Mouse (Mus musculus) neural tube, embryonic 13.5 days (tissue): Measurements from ENCODE around the gene Dhrs7c. TPM values are rescaled to one million over a fixed set of nuclear protein-coding genes. Genes with fewer than 3 reads are reported as not detected.

Experiments
- ATAC-seq: fragments of 200-750 bp; cut with Nextera tagmentation; 2 replicates; pipeline ENCODE4 v1.8.0; 2017; ENCODE audit warnings: low read depth, mild to moderate bottlenecking, moderate TSS enrichment, moderate library complexity
- H3K27ac ChIP-seq: fragments of 300-500 bp; sonication (generic); replicated peaks from 2 replicates; pipeline ENCODE4 v1.5.1; 2015; ENCODE audit warnings: moderate library complexity, mild to moderate bottlenecking, inconsistent platforms
- H3K27me3 ChIP-seq: fragments of 300-500 bp; sonication (generic); 2 replicates; pipeline ENCODE4 v1.6.1; 2015; ENCODE audit warnings: mild to moderate bottlenecking, inconsistent platforms
- H3K36me3 ChIP-seq: fragments of 300-500 bp; sonication (generic); 2 replicates; pipeline ENCODE4 v1.6.1; 2015; ENCODE audit warnings: mild to moderate bottlenecking, inconsistent platforms
- H3K4me1 ChIP-seq: fragments of 300-500 bp; sonication (generic); replicated peaks from 2 replicates; pipeline ENCODE4 v1.6.1; 2015; ENCODE audit warnings: inconsistent platforms
- H3K4me2 ChIP-seq: fragments of 300-500 bp; sonication (generic); 2 replicates; pipeline ENCODE4 v1.6.1; 2015; ENCODE audit warnings: inconsistent platforms, mild to moderate bottlenecking, moderate library complexity
- H3K4me3 ChIP-seq: fragments of 300-500 bp; sonication (generic); 2 replicates; pipeline ENCODE4 v1.5.1; 2015; ENCODE audit warnings: mild to moderate bottlenecking, inconsistent platforms
- H3K9ac ChIP-seq: fragments of 300-500 bp; sonication (generic); 2 replicates; pipeline ENCODE4 v1.6.1; 2015; ENCODE audit warnings: moderate library complexity, mild to moderate bottlenecking, inconsistent platforms
- H3K9me3 ChIP-seq: fragments of 300-500 bp; sonication (generic); 2 replicates; pipeline ENCODE4 v1.6.1; 2016; ENCODE audit warnings: inconsistent platforms
- WGBS: fragments of 180-500 bp; shearing (Covaris S2); methylation state at CpG from one replicate; pipeline ENCODE4 v1.1.7; 2015; 5-methylcytosine and 5-hydroxymethylcytosine counted together
- polyA plus RNA-seq: library from polyadenylated mRNA; unstranded; fragments of >200 nt; fragmentation: Nextera tagmentation; extraction: Ambion mirVana; gene quantifications from 2 replicates; pipeline ENCODE4 v1.2.1, GENCODE M21; 2015

The Dhrs7c gene
- polyA plus RNA-seq, 1 experiment from 2014 or later, result not detected

- no peaks in the 10 kb centered on the region for H3K27me3 ChIP-seq
- ATAC-seq, result no peak
- 69% methylated on average over 5 of the region's 5 CpGs for WGBS
- no peaks in the 10 kb centered on the region for H3K36me3 ChIP-seq
- H3K4me3 ChIP-seq, result no peak overlapping the region
- no peaks in the 10 kb centered on the region for H3K9me3 ChIP-seq
- no peak overlapping the region for H3K9ac ChIP-seq
- no peaks in the 10 kb centered on the region for H3K4me1 ChIP-seq
- H3K27ac ChIP-seq, result no peak overlapping the region
- no peak overlapping the region for H3K4me2 ChIP-seq
These were observed 10.1 kb downstream of the Dhrs7c start for GRCm38 (mm10) chr11:67808051-67808450.

GRCm38 (mm10) chr11:67811535-67811934 lies 13.5 kb downstream of the Dhrs7c start:
- Histone ChIP-seq H3K27me3 (no peaks in the 10 kb centered on the region), H3K4me2 (no peak overlapping the region), H3K27ac (no peak overlapping the region), H3K4me3 (no peak overlapping the region), H3K9ac (no peak overlapping the region), H3K4me1 (no peaks in the 10 kb centered on the region), H3K9me3 (no peaks in the 10 kb centered on the region), H3K36me3 (no peaks in the 10 kb centered on the region)
- ATAC-seq, result no peak
- 82% methylated on average over 6 of the region's 6 CpGs for WGBS

DNA sequence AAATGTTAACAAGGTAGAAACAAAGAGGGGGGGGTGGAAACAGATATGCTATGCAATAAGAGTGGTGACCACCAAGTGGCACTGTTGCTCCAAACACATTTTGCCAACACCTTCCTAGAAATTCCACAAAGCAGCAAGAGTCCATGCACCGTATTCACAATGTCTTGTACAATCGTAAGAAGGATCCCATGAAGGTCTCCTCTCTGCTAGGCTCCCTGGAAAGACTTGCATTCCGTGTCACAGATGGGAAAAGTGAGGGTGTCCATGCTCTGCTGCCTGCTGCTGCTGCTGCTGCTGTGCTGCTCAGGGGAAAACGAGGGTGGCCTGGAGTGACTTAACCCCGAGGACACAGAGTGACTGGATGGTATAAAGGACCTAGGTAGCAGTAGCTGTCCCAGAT lies 21.6 kb downstream of the Dhrs7c start:
- Histone ChIP-seq H3K4me1 (peaks cover 6% of the 10 kb centered on the region; the same call in 1 of the 2 replicates), H3K4me3 (no peak overlapping the region), H3K9me3 (no peaks in the 10 kb centered on the region), H3K36me3 (no peaks in the 10 kb centered on the region), H3K4me2 (peak overlapping the region; percentile 48), H3K27me3 (no peaks in the 10 kb centered on the region), H3K27ac (no peak overlapping the region), H3K9ac (peak overlapping the region; percentile 53; the same call in 1 of the 2 replicates)
- peak; percentile 19; the same call in 1 of the 2 replicates for ATAC-seq
- 21% methylated on average over 5 of the region's 5 CpGs for WGBS

DNA sequence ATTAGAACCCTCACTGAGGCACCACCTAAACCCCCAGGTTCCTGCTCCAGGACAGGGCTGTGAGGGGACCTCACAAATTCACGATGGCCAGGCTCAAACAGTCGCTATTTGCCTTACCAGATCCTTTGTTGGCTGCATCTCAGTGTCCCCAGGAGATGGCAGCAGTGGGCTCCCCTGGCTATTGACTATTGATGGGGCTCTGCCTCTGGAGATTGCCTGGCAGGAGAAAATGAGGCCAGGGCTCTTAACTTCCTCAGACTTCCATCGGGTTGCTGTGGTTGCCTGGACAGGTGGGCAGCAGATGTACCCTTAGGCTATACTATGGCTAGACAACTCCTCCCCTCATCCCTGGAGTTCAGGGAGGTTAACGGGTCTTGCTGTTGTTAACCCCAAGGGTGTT lies 22.2 kb downstream of the Dhrs7c start:
- ATAC-seq, result no peak
- H3K4me3 ChIP-seq, result no peak overlapping the region
- H3K27me3 ChIP-seq, result no peaks in the 10 kb centered on the region
- no peaks in the 10 kb centered on the region for H3K9me3 ChIP-seq
- H3K4me1 ChIP-seq, result peaks cover 6% of the 10 kb centered on the region; the same call in 1 of the 2 replicates
- no peak overlapping the region for H3K27ac ChIP-seq
- H3K9ac ChIP-seq, result 0 out of 2 replicates have a peak overlapping the region, but pooled peaks have one; percentile 53
- 17% methylated on average over 4 of the region's 4 CpGs for WGBS
- no peaks in the 10 kb centered on the region for H3K36me3 ChIP-seq
- no peak overlapping the region for H3K4me2 ChIP-seq

GRCm38 (mm10) chr11:67821560-67821959 lies 23.6 kb downstream of the Dhrs7c start:
- Histone ChIP-seq H3K9me3 (no peaks in the 10 kb centered on the region), H3K4me1 (peaks cover 6% of the 10 kb centered on the region; the same call in 1 of the 2 replicates), H3K27me3 (no peaks in the 10 kb centered on the region), H3K4me2 (no peak overlapping the region), H3K36me3 (no peaks in the 10 kb centered on the region), H3K9ac (no peak overlapping the region), H3K4me3 (no peak overlapping the region), H3K27ac (no peak overlapping the region)
- WGBS, result 90% methylated on average over 6 of the region's 6 CpGs
- ATAC-seq, result no peak

DNA sequence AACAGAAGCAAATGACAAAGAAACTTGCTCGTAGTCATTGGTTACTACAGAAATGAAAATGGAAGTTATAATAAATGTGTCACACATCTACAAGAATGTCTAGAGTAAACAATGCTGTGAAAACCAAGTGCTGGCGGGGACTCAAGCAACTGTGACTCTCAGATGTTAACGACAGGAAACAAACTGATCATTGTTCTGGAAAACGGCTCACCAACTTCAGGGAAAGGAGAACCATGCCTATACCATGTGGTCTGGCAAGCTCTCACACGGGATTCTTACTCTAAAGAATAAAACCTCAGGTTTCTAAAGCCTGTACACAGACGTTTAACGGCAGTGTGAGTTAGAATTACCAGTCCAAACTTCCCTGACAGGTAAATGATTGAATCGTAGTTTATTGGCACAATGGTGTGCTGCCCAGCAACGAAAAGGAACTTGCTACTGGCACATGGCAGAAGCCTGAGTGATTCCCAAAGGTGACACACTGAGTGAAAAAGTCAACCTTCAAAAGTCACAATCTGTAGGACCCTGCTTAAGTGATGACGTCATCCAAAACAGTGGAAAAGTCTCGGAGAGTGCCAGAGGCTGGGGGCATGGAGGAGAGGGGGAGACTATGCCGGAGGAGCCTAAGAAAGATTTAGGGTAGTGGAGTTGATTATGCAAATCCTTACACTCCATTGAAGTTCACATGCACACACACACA lies 30.5 kb downstream of the Dhrs7c start:
- Histone ChIP-seq H3K36me3 (no peaks in the 10 kb centered on the region), H3K27me3 (no peaks in the 10 kb centered on the region), H3K9ac (no peak overlapping the region), H3K9me3 (no peaks in the 10 kb centered on the region), H3K27ac (no peak overlapping the region), H3K4me1 (no peaks in the 10 kb centered on the region), H3K4me3 (no peak overlapping the region), H3K4me2 (no peak overlapping the region)
- WGBS, result 49% methylated on average over 12 of the region's 12 CpGs
- ATAC-seq, result no peak

- Histone ChIP-seq H3K4me3 (no peak overlapping the region), H3K27me3 (no peaks in the 10 kb centered on the region), H3K9me3 (no peaks in the 10 kb centered on the region), H3K36me3 (no peaks in the 10 kb centered on the region), H3K27ac (no peak overlapping the region), H3K4me2 (no peak overlapping the region), H3K9ac (no peak overlapping the region), H3K4me1 (no peaks in the 10 kb centered on the region)
- WGBS, result 75% methylated on average over 6 of the region's 6 CpGs
- ATAC-seq, result no peak
These were observed 31.5 kb downstream of the Dhrs7c start for GRCm38 (mm10) chr11:67829530-67829929.

DNA sequence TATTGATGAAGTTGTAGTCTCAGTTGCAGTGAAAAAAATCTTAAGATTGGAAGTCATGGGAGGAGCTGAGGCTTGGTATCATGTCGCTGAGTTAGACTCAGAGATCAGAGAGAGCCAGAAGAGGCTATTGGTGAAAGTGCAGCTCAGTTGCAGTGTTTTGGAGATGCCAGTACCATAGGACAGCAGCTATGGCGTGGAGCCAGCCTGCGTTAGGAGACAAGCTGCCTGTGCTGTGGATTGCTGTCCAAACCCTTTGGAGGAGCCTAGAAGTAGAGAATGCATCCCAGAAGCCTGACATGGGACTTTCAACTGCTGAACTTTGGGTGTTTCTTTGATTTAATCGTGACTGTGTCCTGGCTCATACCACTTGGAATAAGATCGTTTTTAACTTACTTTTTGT lies 33.8 kb downstream of the Dhrs7c start:
- no peaks in the 10 kb centered on the region for H3K27me3 ChIP-seq
- H3K9me3 ChIP-seq, result no peaks in the 10 kb centered on the region
- no peak overlapping the region for H3K4me2 ChIP-seq
- no peak overlapping the region for H3K9ac ChIP-seq
- ATAC-seq, result no peak
- H3K36me3 ChIP-seq, result no peaks in the 10 kb centered on the region
- H3K4me3 ChIP-seq, result no peak overlapping the region
- H3K4me1 ChIP-seq, result no peaks in the 10 kb centered on the region
- no peak overlapping the region for H3K27ac ChIP-seq
- WGBS, result 84% methylated on average over 5 of the region's 5 CpGs

- H3K27me3 ChIP-seq, result no peaks in the 10 kb centered on the region
- no peak overlapping the region for H3K9ac ChIP-seq
- H3K27ac ChIP-seq, result no peak overlapping the region
- H3K36me3 ChIP-seq, result no peaks in the 10 kb centered on the region
- H3K9me3 ChIP-seq, result no peaks in the 10 kb centered on the region
- H3K4me1 ChIP-seq, result no peaks in the 10 kb centered on the region
- no peak overlapping the region for H3K4me2 ChIP-seq
- no peak overlapping the region for H3K4me3 ChIP-seq
- ATAC-seq, result no peak
- WGBS, result 95% methylated on average over 10 of the region's 10 CpGs
These were observed 37.6 kb downstream of the Dhrs7c start for GRCm38 (mm10) chr11:67835408-67836078.

DNA sequence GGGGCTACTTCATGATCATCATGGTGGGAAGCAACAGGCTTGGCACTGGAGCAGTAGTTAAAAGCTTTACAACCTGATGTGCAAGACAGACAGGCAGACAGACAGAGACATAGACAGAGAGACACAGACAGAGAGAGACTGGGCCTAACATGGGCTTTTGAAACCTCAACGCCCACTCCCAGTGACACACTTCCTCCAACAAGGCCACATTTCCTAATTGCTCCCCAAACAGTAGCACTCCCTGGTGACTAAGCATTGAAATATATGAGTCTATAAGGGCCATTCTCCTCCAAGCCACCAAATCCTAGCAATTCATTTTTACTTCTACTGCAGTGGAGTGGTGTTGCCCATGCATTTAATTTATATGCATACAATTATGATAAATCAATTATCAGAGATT lies 41.8 kb downstream of the Dhrs7c start:
- Histone ChIP-seq H3K4me2 (no peak overlapping the region), H3K4me3 (no peak overlapping the region), H3K27ac (no peak overlapping the region), H3K4me1 (no peaks in the 10 kb centered on the region), H3K27me3 (no peaks in the 10 kb centered on the region), H3K9ac (no peak overlapping the region), H3K36me3 (no peaks in the 10 kb centered on the region), H3K9me3 (no peaks in the 10 kb centered on the region)
- ATAC-seq, result no peak
- 76% methylated on average over 1 of the region's 1 CpGs for WGBS

DNA sequence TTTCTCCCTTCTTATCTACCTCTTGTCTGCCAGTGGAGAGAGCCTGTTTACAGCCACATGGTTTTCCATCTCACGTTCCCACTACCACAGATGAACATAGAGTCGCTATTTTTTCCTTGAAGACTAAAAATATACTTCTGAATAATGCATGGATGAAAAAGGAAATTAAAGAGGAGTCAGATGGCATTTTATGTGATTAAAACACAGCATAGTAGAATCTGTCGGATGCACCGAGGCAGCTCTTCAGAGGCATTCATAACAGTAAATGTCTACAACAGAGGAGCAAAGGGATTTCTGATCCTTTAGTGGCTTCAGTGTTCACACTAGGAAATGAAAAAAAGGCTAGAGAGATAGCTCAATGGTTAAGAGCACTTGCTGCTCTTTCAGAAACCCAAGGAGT lies 47.2 kb downstream of the Dhrs7c start:
- H3K36me3 ChIP-seq, result no peaks in the 10 kb centered on the region
- H3K4me1 ChIP-seq, result no peaks in the 10 kb centered on the region
- no peak overlapping the region for H3K27ac ChIP-seq
- no peaks in the 10 kb centered on the region for H3K9me3 ChIP-seq
- no peak overlapping the region for H3K9ac ChIP-seq
- no peak overlapping the region for H3K4me3 ChIP-seq
- no peak overlapping the region for H3K4me2 ChIP-seq
- no peak for ATAC-seq
- WGBS, result 78% methylated on average over 4 of the region's 4 CpGs
- H3K27me3 ChIP-seq, result no peaks in the 10 kb centered on the region

GRCm38 (mm10) chr11:67851770-67852169 lies 53.8 kb downstream of the Dhrs7c start:
- 50% methylated on average over 5 of the region's 5 CpGs for WGBS

More at GRCm38 (mm10) chr11:67851770-67852169, 53.8 kb downstream of the Dhrs7c start:
- H3K36me3 ChIP-seq, result no peaks in the 10 kb centered on the region
- no peak for ATAC-seq
- no peaks in the 10 kb centered on the region; the same call in 1 of the 2 replicates for H3K4me1 ChIP-seq
- no peak overlapping the region for H3K4me3 ChIP-seq
- H3K27ac ChIP-seq, result no peak overlapping the region
- H3K27me3 ChIP-seq, result no peaks in the 10 kb centered on the region
- no peak overlapping the region for H3K9ac ChIP-seq
- no peak overlapping the region for H3K4me2 ChIP-seq
- H3K9me3 ChIP-seq, result no peaks in the 10 kb centered on the region
